Mouse (Mus musculus) kidney, adult 2 months (tissue): Measurements from ENCODE around the gene Cd209a. TPM values are rescaled to one million over a fixed set of nuclear protein-coding genes. Genes with fewer than 3 reads are reported as not detected.

Experiments used
- DNase-seq: peaks from one replicate; pipeline ENCODE4 v3.0.0; 2021
- H3K27ac ChIP-seq: fragments of 200-500 bp; 2 replicates; pipeline ENCODE4 v1.5.1; 2012; ENCODE audit warnings: low read depth, low read length, control low read depth, inconsistent platforms; ENCODE audit not compliant: insufficient read depth
- H3K27me3 ChIP-seq: fragments of 200-500 bp; replicated peaks from 2 replicates; pipeline ENCODE4 v1.6.1; 2012; ENCODE audit warnings: mild to moderate bottlenecking, moderate library complexity, low read length, inconsistent platforms; ENCODE audit not compliant: control insufficient read depth, insufficient read depth
- H3K36me3 ChIP-seq: fragments of 200-500 bp; 2 replicates; pipeline ENCODE4 v1.6.1; 2012; ENCODE audit warnings: mild to moderate bottlenecking, moderate library complexity, low read length, inconsistent platforms; ENCODE audit not compliant: control insufficient read depth, insufficient read depth
- H3K4me1 ChIP-seq: fragments of 200-500 bp; 2 replicates; pipeline ENCODE4 v1.6.1; 2011; ENCODE audit warnings: low read length; ENCODE audit not compliant: control insufficient read depth, insufficient read depth
- H3K4me3 ChIP-seq: fragments of 200-500 bp; 2 replicates; pipeline ENCODE4 v1.5.1; 2011; ENCODE audit warnings: mild to moderate bottlenecking, low read depth, low read length, control low read depth; ENCODE audit not compliant: insufficient read depth
- CTCF ChIP-seq: fragments of 200-500 bp; conservative IDR thresholded peaks from 2 replicates; pipeline ENCODE4 v1.5.1; 2011; ENCODE audit warnings: low read depth, mild to moderate bottlenecking, control low read depth, low read length, moderate library complexity, mixed read lengths; ENCODE audit not compliant: insufficient read depth, insufficient read length
- POLR2A ChIP-seq: fragments of 200-500 bp; IDR thresholded peaks from one replicate; pipeline ENCODE4 v1.6.1; 2011; ENCODE audit warnings: low read depth, low read length, control low read depth
- WGBS: fragments of 180-500 bp; shearing (Covaris S2); methylation state at CpG from one replicate; pipeline ENCODE4 v1.1.7; 2018; 5-methylcytosine and 5-hydroxymethylcytosine counted together
- polyA plus RNA-seq: library from polyadenylated mRNA; depleted of rRNA; stranded (reverse); fragments of >200 nt; gene quantifications from 2 replicates; pipeline ENCODE4 v1.2.3, GENCODE M21; 2012; rRNA removed

The Cd209a gene
- polyA plus RNA-seq, 1 experiment: 1.1 TPM

- DNase-seq: no peak
- Histone ChIP-seq H3K27ac (no peak overlapping the region), H3K27me3 (no peaks in the 10 kb centered on the region), H3K4me3 (no peak overlapping the region), H3K36me3 (no peaks in the 10 kb centered on the region), H3K4me1 (no peaks in the 10 kb centered on the region)
- no peak for TF ChIP-seq POLR2A
- TF ChIP-seq CTCF: no peak
- 89% methylated on average over 1 of the region's 1 CpGs for WGBS
These were observed 47.3 kb downstream of the Cd209a start for GRCm38 (mm10) chr8:3701491-3701890.

- H3K27ac ChIP-seq: no peak within 1 kb of the TSS
- WGBS: 67% methylated on average over 3 of the region's 3 CpGs
- DNase-seq: no peak
- H3K36me3 ChIP-seq: no peaks in the 10 kb centered on the region
- TF ChIP-seq POLR2A (no peak), CTCF (no peak)
- H3K4me1 ChIP-seq: no peaks in the 10 kb centered on the region
- H3K27me3 ChIP-seq: no peaks in the 10 kb centered on the region
- no peak within 1 kb of the TSS for H3K4me3 ChIP-seq
These were observed 54.7 kb downstream of the Cd209a start, which contains the start of gene Fcer2a for GRCm38 (mm10) chr8:3694121-3694520. Gene Fcer2a, minus strand, starts transcription at chr8:3694175.

Other genes starting within 250 kb of the Cd209a start
- gene Mcoln1, start 248.5 kb downstream of the Cd209a start, polyA plus RNA-seq: 239 and 302 TPM in 2 replicates
- gene Pnpla6, start 233.6 kb downstream of the Cd209a start, polyA plus RNA-seq: 53.3 and 70.7 TPM in 2 replicates
- gene C330021F23Rik, start 181.0 kb downstream of the Cd209a start, polyA plus RNA-seq: 6.4 and 7.3 TPM in 2 replicates
- gene Camsap3, start 161.7 kb downstream of the Cd209a start, polyA plus RNA-seq: 44.1 and 47.6 TPM in 2 replicates
- 44.8 and 46.2 TPM in 2 replicates for gene Xab2, start 127.7 kb downstream of the Cd209a start, polyA plus RNA-seq
- gene Pet100, start 127.4 kb downstream of the Cd209a start, polyA plus RNA-seq: 15.6 and 27.2 TPM in 2 replicates
- gene Pcp2, start 123.4 kb downstream of the Cd209a start, polyA plus RNA-seq: not detected in 2 replicates
- gene Stxbp2, start 118.0 kb downstream of the Cd209a start, polyA plus RNA-seq: 169 and 173 TPM in 2 replicates
- gene Retn, start 93.2 kb downstream of the Cd209a start, polyA plus RNA-seq: 47.2 and 76.9 TPM in 2 replicates
- 0.10 and 0.53 TPM in 2 replicates for gene Mcemp1, start 83.2 kb downstream of the Cd209a start, polyA plus RNA-seq
- 15.1 and 15.5 TPM in 2 replicates for gene Fcor, start 76.6 kb downstream of the Cd209a start, polyA plus RNA-seq
- gene Trappc5, start 72.7 kb downstream of the Cd209a start, polyA plus RNA-seq: 30.5 and 30.8 TPM in 2 replicates
- gene Fcer2a, start 54.8 kb downstream of the Cd209a start, polyA plus RNA-seq: 0.31 and 4.5 TPM in 2 replicates
- gene Clec4g, start 28.3 kb downstream of the Cd209a start, polyA plus RNA-seq: 0.50 TPM in 1 of 2 replicates, not detected in the other
- gene Cd209e, start 105.3 kb upstream of the Cd209a start, polyA plus RNA-seq: 0.13 TPM in 1 of 2 replicates, not detected in the other
- gene Cd209d, start 129.6 kb upstream of the Cd209a start, polyA plus RNA-seq: 0.20 and 1.1 TPM in 2 replicates
- gene Cd209b, start 177.9 kb upstream of the Cd209a start, polyA plus RNA-seq: 0.34 and 10.5 TPM in 2 replicates
- 0.16 and 0.58 TPM in 2 replicates for gene Cd209c, start 205.8 kb upstream of the Cd209a start, polyA plus RNA-seq